Mouse (Mus musculus) kidney, adult 2 months (tissue): Measurements from ENCODE around the gene Ppp4r2.

Source experiments
- CTCF ChIP-seq: fragments of 200-500 bp; conservative IDR thresholded peaks from 2 replicates; pipeline ENCODE4 v1.5.1; 2011; ENCODE audit warnings: low read depth, mild to moderate bottlenecking, control low read depth, low read length, moderate library complexity, mixed read lengths; ENCODE audit not compliant: insufficient read depth, insufficient read length
- POLR2A ChIP-seq: fragments of 200-500 bp; IDR thresholded peaks from one replicate; pipeline ENCODE4 v1.6.1; 2011; ENCODE audit warnings: low read depth, low read length, control low read depth

- no peak for TF ChIP-seq CTCF
- TF ChIP-seq POLR2A = no peak
These were observed 45.1 kb downstream of the Ppp4r2 start for GRCm38 (mm10) chr6:100878546-100878945.
